Mouse (Mus musculus): Measurements from ENCODE around the gene Stim2. TPM values are rescaled to one million over a fixed set of nuclear protein-coding genes. Genes with fewer than 3 reads are reported as not detected.

Gene Stim2
- total and polyA plus RNA-seq, 3 experiments: 8.2 to 17.2 (median 16.5) TPM

- TF ChIP-seq EP300 (IDR thresholded peaks at IDR 0.05; ENCODE audit: insufficient read depth, low read depth, low read length): no peak
- no peak for TF ChIP-seq CTCF (IDR thresholded peaks at IDR 0.05)
- TF ChIP-seq POLR2A (IDR thresholded peaks at IDR 0.05; ENCODE audit: insufficient read depth, low read depth, low read length): no peak
- Histone ChIP-seq H3K79me2 (replicated peaks; ENCODE audit: control insufficient read depth, insufficient read depth, low read length) (no peaks in the 10 kb centered on the region), H3K4me3 (no peak overlapping the region), H3K4me1 (ENCODE audit: control insufficient read depth, insufficient read depth, low read length) (no peaks in the 10 kb centered on the region), H3K9ac (ENCODE audit: low read depth, low read length) (no peak overlapping the region), H3K27ac (no peak overlapping the region), H3K36me3 (ENCODE audit: control insufficient read depth, insufficient read depth, low read length) (no peaks in the 10 kb centered on the region), H3K27me3 (ENCODE audit: control insufficient read depth, insufficient read depth, low read length) (no peaks in the 10 kb centered on the region)
- WGBS: 85% methylated on average over 8 of the region's 8 CpGs
- no peak for DNase-seq
- intact Hi-C loops (cut with DNase I): no loop called here
Observed at GRCm38 (mm10) chr5:53977060-53977459, 21.2 kb upstream of the Stim2 start.

- WGBS: 72% methylated on average over 4 of the region's 4 CpGs
- H3K79me2 ChIP-seq (replicated peaks; ENCODE audit: control insufficient read depth, insufficient read depth, low read length): no peaks in the 10 kb centered on the region
- intact Hi-C loops (cut with DNase I): no loop called here
- no peak overlapping the region for H3K27ac ChIP-seq
- H3K27me3 ChIP-seq (ENCODE audit: control insufficient read depth, insufficient read depth, low read length): no peaks in the 10 kb centered on the region
- no peak for DNase-seq
- no peaks in the 10 kb centered on the region for H3K36me3 ChIP-seq (ENCODE audit: control insufficient read depth, insufficient read depth, low read length)
- H3K9ac ChIP-seq (ENCODE audit: low read depth, low read length): no peak overlapping the region
- H3K4me3 ChIP-seq: no peak overlapping the region
- no peak for TF ChIP-seq POLR2A (IDR thresholded peaks at IDR 0.05; ENCODE audit: insufficient read depth, low read depth, low read length)
- no peak for TF ChIP-seq CTCF (IDR thresholded peaks at IDR 0.05)
- no peak for TF ChIP-seq EP300 (IDR thresholded peaks at IDR 0.05; ENCODE audit: insufficient read depth, low read depth, low read length)
- H3K4me1 ChIP-seq (ENCODE audit: control insufficient read depth, insufficient read depth, low read length): no peaks in the 10 kb centered on the region
Observed at GRCm38 (mm10) chr5:53983358-53983757, 14.9 kb upstream of the Stim2 start.

- TF ChIP-seq CTCF (IDR thresholded peaks at IDR 0.05): no peak
- TF ChIP-seq POLR2A (IDR thresholded peaks at IDR 0.05; ENCODE audit: insufficient read depth, low read depth, low read length): no peak
- no peak for TF ChIP-seq EP300 (IDR thresholded peaks at IDR 0.05; ENCODE audit: insufficient read depth, low read depth, low read length)
- no peak overlapping the region for H3K27ac ChIP-seq
- no peak overlapping the region for H3K4me3 ChIP-seq
- no peaks in the 10 kb centered on the region for H3K79me2 ChIP-seq (replicated peaks; ENCODE audit: control insufficient read depth, insufficient read depth, low read length)
- H3K9ac ChIP-seq (ENCODE audit: low read depth, low read length): no peak overlapping the region
- no peaks in the 10 kb centered on the region for H3K4me1 ChIP-seq (ENCODE audit: control insufficient read depth, insufficient read depth, low read length)
- H3K27me3 ChIP-seq (ENCODE audit: control insufficient read depth, insufficient read depth, low read length): no peaks in the 10 kb centered on the region
- 96% methylated on average over 3 of the region's 3 CpGs for WGBS
- intact Hi-C loops (cut with DNase I): no loop called here
- no peak for DNase-seq
- no peaks in the 10 kb centered on the region for H3K36me3 ChIP-seq (ENCODE audit: control insufficient read depth, insufficient read depth, low read length)
Observed at GRCm38 (mm10) chr5:53985632-53986031, 12.7 kb upstream of the Stim2 start.

GRCm38 (mm10) chr5:53987496-53987895, 10.8 kb upstream of the Stim2 start:
- intact Hi-C loops (cut with DNase I): no loop called here
- no peaks in the 10 kb centered on the region for H3K27me3 ChIP-seq (ENCODE audit: control insufficient read depth, insufficient read depth, low read length)
- WGBS: 92% methylated on average over 1 of the region's 1 CpGs
- no peaks in the 10 kb centered on the region for H3K4me1 ChIP-seq (ENCODE audit: control insufficient read depth, insufficient read depth, low read length)
- H3K4me3 ChIP-seq: no peak overlapping the region
- H3K27ac ChIP-seq: no peak overlapping the region
- H3K79me2 ChIP-seq (replicated peaks; ENCODE audit: control insufficient read depth, insufficient read depth, low read length): no peaks in the 10 kb centered on the region
- no peak overlapping the region for H3K9ac ChIP-seq (ENCODE audit: low read depth, low read length)
- no peaks in the 10 kb centered on the region for H3K36me3 ChIP-seq (ENCODE audit: control insufficient read depth, insufficient read depth, low read length)
- no peak for TF ChIP-seq CTCF (IDR thresholded peaks at IDR 0.05)
- TF ChIP-seq EP300 (IDR thresholded peaks at IDR 0.05; ENCODE audit: insufficient read depth, low read depth, low read length): no peak
- no peak for TF ChIP-seq POLR2A (IDR thresholded peaks at IDR 0.05; ENCODE audit: insufficient read depth, low read depth, low read length)
- DNase-seq: no peak

GRCm38 (mm10) chr5:53988053-53988452, 10.2 kb upstream of the Stim2 start:
- no peak for DNase-seq
- Histone ChIP-seq H3K27ac (no peak overlapping the region), H3K27me3 (ENCODE audit: control insufficient read depth, insufficient read depth, low read length) (no peaks in the 10 kb centered on the region), H3K36me3 (ENCODE audit: control insufficient read depth, insufficient read depth, low read length) (no peaks in the 10 kb centered on the region), H3K79me2 (replicated peaks; ENCODE audit: control insufficient read depth, insufficient read depth, low read length) (no peaks in the 10 kb centered on the region), H3K4me1 (ENCODE audit: control insufficient read depth, insufficient read depth, low read length) (no peaks in the 10 kb centered on the region), H3K9ac (ENCODE audit: low read depth, low read length) (no peak overlapping the region), H3K4me3 (no peak overlapping the region)
- WGBS: 74% methylated on average over 1 of the region's 1 CpGs
- TF ChIP-seq EP300 (IDR thresholded peaks at IDR 0.05; ENCODE audit: insufficient read depth, low read depth, low read length): no peak
- no peak for TF ChIP-seq POLR2A (IDR thresholded peaks at IDR 0.05; ENCODE audit: insufficient read depth, low read depth, low read length)
- TF ChIP-seq CTCF (IDR thresholded peaks at IDR 0.05): no peak
- intact Hi-C loops (cut with DNase I): no loop called here

- no peak for TF ChIP-seq CTCF (IDR thresholded peaks at IDR 0.05)
- no peak for TF ChIP-seq EP300 (IDR thresholded peaks at IDR 0.05; ENCODE audit: insufficient read depth, low read depth, low read length)
- no peak for TF ChIP-seq POLR2A (IDR thresholded peaks at IDR 0.05; ENCODE audit: insufficient read depth, low read depth, low read length)
- H3K36me3 ChIP-seq (ENCODE audit: control insufficient read depth, insufficient read depth, low read length): no peaks in the 10 kb centered on the region
- no peak overlapping the region for H3K27ac ChIP-seq
- no peak overlapping the region for H3K4me3 ChIP-seq
- no peaks in the 10 kb centered on the region for H3K79me2 ChIP-seq (replicated peaks; ENCODE audit: control insufficient read depth, insufficient read depth, low read length)
- no peak overlapping the region for H3K9ac ChIP-seq (ENCODE audit: low read depth, low read length)
- peaks cover 1% of the 10 kb centered on the region for H3K4me1 ChIP-seq (ENCODE audit: control insufficient read depth, insufficient read depth, low read length)
- H3K27me3 ChIP-seq (ENCODE audit: control insufficient read depth, insufficient read depth, low read length): no peaks in the 10 kb centered on the region
- intact Hi-C loops (cut with DNase I): no loop called here
- no peak for DNase-seq
- 77% methylated on average over 7 of the region's 7 CpGs for WGBS
Observed at GRCm38 (mm10) chr5:53992616-53993015, 5.7 kb upstream of the Stim2 start.

All from heart, adult 2 months (tissue).